In genomic region chrX:144688142-144688206, GRCm38 (mm10) we compare ENCODE assay signal across 9 mouse cellular contexts. TPM values are rescaled to one million over a fixed set of nuclear protein-coding genes. Genes with fewer than 3 reads are reported as not detected.
DNase-seq lines count a peak whose midpoint lies in the region; ATAC-seq and TF ChIP-seq lines count a peak whose summit lies in the region.
"Had no signal": no experiment of that assay in that cellular context is flagged by ENCODE, and none has a peak within 500 bp of the region (broad histone marks: within the 10 kb centered on the region; RNA-seq: fewer than 3 reads in every experiment).

TSS of gene Trpc5 (minus strand) at chrX:144688180.

- peaks cover 8% of the 10 kb centered on the region; the same call in 1 of the 2 replicates for H3K27me3 ChIP-seq in kidney, postnatal 0 days (ENCODE audit: insufficient read depth, low read length)
- H3K27me3 ChIP-seq in forebrain, embryonic 11.5 days (ENCODE audit: control insufficient read depth, insufficient read depth, low read length): peaks cover 6% of the 10 kb centered on the region; the same call in 1 of the 2 replicates
- no peaks in the 10 kb centered on the region for H3K27me3 ChIP-seq in midbrain, postnatal 0 days (ENCODE audit: insufficient read depth, low read length)

- H3K27ac ChIP-seq in kidney, postnatal 0 days: no peak within 1 kb of the TSS
- H3K27ac ChIP-seq in forebrain, embryonic 11.5 days (ENCODE audit: low read depth, low read length): no peak within 1 kb of the TSS
- H3K27ac ChIP-seq in midbrain, postnatal 0 days (ENCODE audit: low read depth, low read length): no peak within 1 kb of the TSS

- DNase-seq in kidney, postnatal 0 days (ENCODE audit: low spot score): no peak
- DNase-seq in kidney, postnatal 25 days: no peak
- no peak for DNase-seq in forebrain, embryonic 11.5 days (ENCODE audit: low spot score)
- no peak for DNase-seq in left cerebral cortex, adult 8-10 months (ENCODE audit: low spot score in 2 of 2)
- DNase-seq in midbrain, postnatal 0 days (ENCODE audit: low spot score): no peak
- DNase-seq in frontal cortex, postnatal 10 days (ENCODE audit: low spot score in 2 of 2): no peak
- DNase-seq in right cerebral cortex, postnatal 36 days (ENCODE audit: low spot score in 2 of 2): no peak
- DNase-seq in testis, postnatal 14 days (ENCODE audit: low spot score): no peak

- no peak within 1 kb of the TSS for H3K9ac ChIP-seq in kidney, postnatal 0 days (ENCODE audit: low read depth, low read length)
- peak within 1 kb of the TSS; percentile 39 for H3K9ac ChIP-seq in forebrain, embryonic 11.5 days (ENCODE audit: low read length)
- peak within 1 kb of the TSS; percentile 50 for H3K9ac ChIP-seq in midbrain, postnatal 0 days (replicated peaks; ENCODE audit: low read length, poor library complexity, severe bottlenecking)

- 20% methylated on average over 1 of the region's 1 CpGs for WGBS in kidney, postnatal 0 days
- whole genome bisulfite sequencing in forebrain, embryonic 11.5 days: 29% methylated on average over 1 of the region's 1 CpGs
- no CpG with 5 or more reads among the region's 1 CpGs for WGBS in midbrain, postnatal 0 days

- no peak for TF ChIP-seq CTCF in kidney, postnatal 0 days (IDR thresholded peaks at IDR 0.05; ENCODE audit: low read depth)
- TF ChIP-seq CTCF in midbrain, postnatal 0 days (IDR thresholded peaks at IDR 0.05): no peak

- H3K4me3 ChIP-seq in kidney, postnatal 0 days (replicated peaks; ENCODE audit: low read depth, low read length): peak within 1 kb of the TSS; percentile 40
- H3K4me3 ChIP-seq in forebrain, embryonic 11.5 days (ENCODE audit: low read depth, low read length): peak within 1 kb of the TSS; percentile 37
- peak within 1 kb of the TSS; percentile 45 for H3K4me3 ChIP-seq in midbrain, postnatal 0 days (ENCODE audit: low read depth, low read length)

- H3K36me3 ChIP-seq in kidney, postnatal 0 days (ENCODE audit: insufficient read depth, low read length): no peaks in the 10 kb centered on the region
- H3K36me3 ChIP-seq in forebrain, embryonic 11.5 days (ENCODE audit: control insufficient read depth, insufficient read depth, low read length): no peaks in the 10 kb centered on the region
- no peaks in the 10 kb centered on the region for H3K36me3 ChIP-seq in midbrain, postnatal 0 days (ENCODE audit: insufficient read depth, low read length)

- ATAC-seq in kidney, postnatal 0 days (replicated peaks; ENCODE audit: low FRiP score, low read depth): no peak
- ATAC-seq in forebrain, embryonic 11.5 days (replicated peaks; ENCODE audit: low FRiP score): no peak
- no peak for ATAC-seq in midbrain, postnatal 0 days (ENCODE audit: low FRiP score)

- H3K4me1 ChIP-seq in kidney, postnatal 0 days (replicated peaks; ENCODE audit: insufficient read depth, low read length): no peaks in the 10 kb centered on the region
- H3K4me1 ChIP-seq in forebrain, embryonic 11.5 days (replicated peaks; ENCODE audit: control insufficient read depth, insufficient read depth, low read length): no peaks in the 10 kb centered on the region
- no peaks in the 10 kb centered on the region for H3K4me1 ChIP-seq in midbrain, postnatal 0 days (ENCODE audit: insufficient read depth, low read length)

- peak within 1 kb of the TSS; percentile 68 for H3K4me2 ChIP-seq in kidney, postnatal 0 days (ENCODE audit: low read length)
- peak within 1 kb of the TSS; percentile 53 for H3K4me2 ChIP-seq in forebrain, embryonic 11.5 days (ENCODE audit: low read depth, low read length, severe bottlenecking)
- H3K4me2 ChIP-seq in midbrain, postnatal 0 days (ENCODE audit: low read depth, low read length, poor library complexity, severe bottlenecking): peak within 1 kb of the TSS; percentile 52

- H3K9me3 ChIP-seq in kidney, postnatal 0 days (replicated peaks; ENCODE audit: low read length): no peaks in the 10 kb centered on the region
- H3K9me3 ChIP-seq in forebrain, embryonic 11.5 days (ENCODE audit: control insufficient read depth, low read length): no peaks in the 10 kb centered on the region
- H3K9me3 ChIP-seq in midbrain, postnatal 0 days (ENCODE audit: low read length): no peaks in the 10 kb centered on the region

RNA-seq across cellular contexts. Expression of gene Trpc5, which starts in this region (rescaled TPM):
- 0.04 TPM in 1 of 2 replicates, not detected in the other for polyA plus RNA-seq in kidney, postnatal 0 days (2015; fragmentation: Nextera tagmentation; extraction: Ambion mirVana)
- 0.09 and 0.20 TPM in 2 replicates for polyA plus RNA-seq in forebrain, embryonic 11.5 days (2014; fragmentation: Nextera tagmentation; extraction: Ambion mirVana)
- 10 to 100 TPM; 11.2 to 14.8 (median 13.9) TPM for total RNA-seq in left cerebral cortex, adult 8-10 months (2022)
- total RNA-seq in midbrain, postnatal 0 days (2014; rRNA removed): 15.3 and 16.3 TPM in 2 replicates
- 3.2 and 3.9 TPM in 2 replicates for polyA plus RNA-seq in midbrain, postnatal 0 days (2015; fragmentation: Nextera tagmentation; extraction: Ambion mirVana)
- total RNA-seq: gastrocnemius, adult 18-20 months had no signal
